Mouse (Mus musculus): ENCODE data around the gene Trabd. TPM values are rescaled to one million over a fixed set of nuclear protein-coding genes. Genes with fewer than 3 reads are reported as not detected.

The Trabd gene
- polyA plus RNA-seq, 1 experiment: not detected

- H3K4me3 ChIP-seq (ENCODE audit: insufficient read depth, low read depth, low read length): no peak overlapping the region
- WGBS: 72% methylated on average over 4 of the region's 4 CpGs
- TF ChIP-seq POLR2A (IDR thresholded peaks at IDR 0.05; ENCODE audit: insufficient read depth, low read depth, low read length) (no peak), CTCF (IDR thresholded peaks at IDR 0.05; ENCODE audit: insufficient read depth, low read depth, low read length) (no peak)
- no peak overlapping the region for H3K27ac ChIP-seq (ENCODE audit: insufficient read depth, low read depth, low read length)
- peaks cover 4% of the 10 kb centered on the region for H3K4me1 ChIP-seq (ENCODE audit: control insufficient read depth, insufficient read depth, low read length)
These were observed 15.7 kb downstream of the Trabd start for GRCm38 (mm10) chr15:89090662-89091061.

- TF ChIP-seq POLR2A (IDR thresholded peaks at IDR 0.05; ENCODE audit: insufficient read depth, low read depth, low read length): no peak
- TF ChIP-seq CTCF (IDR thresholded peaks at IDR 0.05; ENCODE audit: insufficient read depth, low read depth, low read length): no peak
- H3K4me3 ChIP-seq (ENCODE audit: insufficient read depth, low read depth, low read length): no peak overlapping the region
- 50% methylated on average over 5 of the region's 5 CpGs for WGBS
- no peak overlapping the region for H3K27ac ChIP-seq (ENCODE audit: insufficient read depth, low read depth, low read length)
- peaks cover 4% of the 10 kb centered on the region for H3K4me1 ChIP-seq (ENCODE audit: control insufficient read depth, insufficient read depth, low read length)
These were observed 17.3 kb downstream of the Trabd start for GRCm38 (mm10) chr15:89092181-89092580.

- no peak overlapping the region for H3K4me3 ChIP-seq (ENCODE audit: insufficient read depth, low read depth, low read length)
- H3K4me1 ChIP-seq (ENCODE audit: control insufficient read depth, insufficient read depth, low read length): no peaks in the 10 kb centered on the region
- no peak for TF ChIP-seq POLR2A (IDR thresholded peaks at IDR 0.05; ENCODE audit: insufficient read depth, low read depth, low read length)
- TF ChIP-seq CTCF (IDR thresholded peaks at IDR 0.05; ENCODE audit: insufficient read depth, low read depth, low read length): no peak
- 72% methylated on average over 5 of the region's 5 CpGs for WGBS
- no peak overlapping the region for H3K27ac ChIP-seq (ENCODE audit: insufficient read depth, low read depth, low read length)
These were observed 22.5 kb downstream of the Trabd start for GRCm38 (mm10) chr15:89097450-89097849.

GRCm38 (mm10) chr15:89098616-89099015, 23.7 kb downstream of the Trabd start:
- WGBS: 80% methylated on average over 7 of the region's 7 CpGs
- H3K4me1 ChIP-seq (ENCODE audit: control insufficient read depth, insufficient read depth, low read length): no peaks in the 10 kb centered on the region
- no peak overlapping the region for H3K4me3 ChIP-seq (ENCODE audit: insufficient read depth, low read depth, low read length)
- no peak overlapping the region for H3K27ac ChIP-seq (ENCODE audit: insufficient read depth, low read depth, low read length)
- no peak for TF ChIP-seq POLR2A (IDR thresholded peaks at IDR 0.05; ENCODE audit: insufficient read depth, low read depth, low read length)
- no peak for TF ChIP-seq CTCF (IDR thresholded peaks at IDR 0.05; ENCODE audit: insufficient read depth, low read depth, low read length)

- TF ChIP-seq POLR2A (IDR thresholded peaks at IDR 0.05; ENCODE audit: insufficient read depth, low read depth, low read length) (no peak), CTCF (IDR thresholded peaks at IDR 0.05; ENCODE audit: insufficient read depth, low read depth, low read length) (no peak)
- Histone ChIP-seq H3K4me1 (ENCODE audit: control insufficient read depth, insufficient read depth, low read length) (no peaks in the 10 kb centered on the region), H3K4me3 (ENCODE audit: insufficient read depth, low read depth, low read length) (no peak overlapping the region), H3K27ac (ENCODE audit: insufficient read depth, low read depth, low read length) (no peak overlapping the region)
- WGBS: 73% methylated on average over 12 of the region's 12 CpGs
These were observed 25.9 kb downstream of the Trabd start for GRCm38 (mm10) chr15:89100823-89101222.

GRCm38 (mm10) chr15:89102646-89103045, 27.7 kb downstream of the Trabd start:
- Histone ChIP-seq H3K4me1 (ENCODE audit: control insufficient read depth, insufficient read depth, low read length) (no peaks in the 10 kb centered on the region), H3K4me3 (ENCODE audit: insufficient read depth, low read depth, low read length) (no peak overlapping the region), H3K27ac (ENCODE audit: insufficient read depth, low read depth, low read length) (no peak overlapping the region)
- TF ChIP-seq CTCF (IDR thresholded peaks at IDR 0.05; ENCODE audit: insufficient read depth, low read depth, low read length): no peak
- WGBS: 71% methylated on average over 5 of the region's 5 CpGs

GRCm38 (mm10) chr15:89103921-89104320, 29.0 kb downstream of the Trabd start:
- Histone ChIP-seq H3K27ac (ENCODE audit: insufficient read depth, low read depth, low read length) (no peak overlapping the region), H3K4me3 (ENCODE audit: insufficient read depth, low read depth, low read length) (no peak overlapping the region), H3K4me1 (ENCODE audit: control insufficient read depth, insufficient read depth, low read length) (no peaks in the 10 kb centered on the region)
- 82% methylated on average over 10 of the region's 10 CpGs for WGBS
- TF ChIP-seq POLR2A (IDR thresholded peaks at IDR 0.05; ENCODE audit: insufficient read depth, low read depth, low read length): no peak
- TF ChIP-seq CTCF (IDR thresholded peaks at IDR 0.05; ENCODE audit: insufficient read depth, low read depth, low read length): no peak

- 92% methylated on average over 8 of the region's 8 CpGs for WGBS
- H3K4me1 ChIP-seq (ENCODE audit: control insufficient read depth, insufficient read depth, low read length): no peaks in the 10 kb centered on the region
- H3K4me3 ChIP-seq (ENCODE audit: insufficient read depth, low read depth, low read length): no peak overlapping the region
- H3K27ac ChIP-seq (ENCODE audit: insufficient read depth, low read depth, low read length): no peak overlapping the region
- TF ChIP-seq POLR2A (IDR thresholded peaks at IDR 0.05; ENCODE audit: insufficient read depth, low read depth, low read length) (no peak), CTCF (IDR thresholded peaks at IDR 0.05; ENCODE audit: insufficient read depth, low read depth, low read length) (no peak)
These were observed 29.5 kb downstream of the Trabd start for GRCm38 (mm10) chr15:89104425-89104824.

GRCm38 (mm10) chr15:89106073-89106472, 31.1 kb downstream of the Trabd start:
- Histone ChIP-seq H3K4me1 (ENCODE audit: control insufficient read depth, insufficient read depth, low read length) (no peaks in the 10 kb centered on the region), H3K4me3 (ENCODE audit: insufficient read depth, low read depth, low read length) (no peak overlapping the region), H3K27ac (ENCODE audit: insufficient read depth, low read depth, low read length) (no peak overlapping the region)
- TF ChIP-seq POLR2A (IDR thresholded peaks at IDR 0.05; ENCODE audit: insufficient read depth, low read depth, low read length): no peak
- WGBS: 81% methylated on average over 13 of the region's 13 CpGs

GRCm38 (mm10) chr15:89106976-89107375, 32.1 kb downstream of the Trabd start:
- WGBS: 95% methylated on average over 1 of the region's 1 CpGs
- TF ChIP-seq CTCF (IDR thresholded peaks at IDR 0.05; ENCODE audit: insufficient read depth, low read depth, low read length) (no peak), POLR2A (IDR thresholded peaks at IDR 0.05; ENCODE audit: insufficient read depth, low read depth, low read length) (no peak)
- Histone ChIP-seq H3K27ac (ENCODE audit: insufficient read depth, low read depth, low read length) (no peak overlapping the region), H3K4me1 (ENCODE audit: control insufficient read depth, insufficient read depth, low read length) (no peaks in the 10 kb centered on the region), H3K4me3 (ENCODE audit: insufficient read depth, low read depth, low read length) (no peak overlapping the region)

Measured in olfactory bulb, adult 2 months (tissue).